Mouse (Mus musculus): ENCODE data around the gene Lpp.

- TF ChIP-seq CTCF (IDR thresholded peaks at IDR 0.05; ENCODE audit: low read depth, low read length) = no peak
- TF ChIP-seq GATA2 (IDR thresholded peaks at IDR 0.05; ENCODE audit: borderline replicate concordance, low read depth, low read length) = no peak
- no peak for TF ChIP-seq GATA1 (IDR thresholded peaks at IDR 0.05; ENCODE audit: borderline replicate concordance, low read length)
Observed at GRCm38 (mm10) chr16:24946356-24946755, 553.0 kb downstream of the Lpp start.
